Comparison of ENCODE assay signal across 17 mouse cellular contexts in genomic region chr5:137856870-137857269, GRCm38 (mm10). TPM values are rescaled to one million over a fixed set of nuclear protein-coding genes. Genes with fewer than 3 reads are reported as not detected.
DNase-seq lines count a peak whose midpoint lies in the region; ATAC-seq and TF ChIP-seq lines count a peak whose summit lies in the region.
"Not testable (repeated sequence)": the region's sequence is repeated elsewhere in the genome, so short reads cannot be mapped to it uniquely, and the experiment has no call there.
"Had no signal": no experiment of that assay in that cellular context is flagged by ENCODE, and none has a peak within 500 bp of the region (broad histone marks: within the 10 kb centered on the region; RNA-seq: fewer than 3 reads in every experiment).

No protein-coding gene starts in this region.

- 34% methylated on average over 5 of the region's 5 CpGs for WGBS in liver, embryonic 15.5 days (ENCODE audit: insufficient replicate concordance)

- POLR2A ChIA-PET in Patski (lab: Charles Lee), result not testable (repeated sequence)

- in situ Hi-C loops in Patski (cut with MboI; ENCODE audit: low pct_unique_long_range_greater_than_20kb), result not testable (repeated sequence)

- not testable (repeated sequence) for H3K27ac ChIP-seq in bone marrow macrophage, adult 2 months (ENCODE audit: insufficient read depth, low read depth, low read length); liver, embryonic 15.5 days (replicated peaks)

- peaks cover 29% of the 10 kb centered on the region for H3K4me1 ChIP-seq in bone marrow macrophage, adult 2 months (ENCODE audit: control insufficient read depth, insufficient read depth, low read length)
- H3K4me1 ChIP-seq in liver, embryonic 15.5 days (replicated peaks), result not testable (repeated sequence)

- ATAC-seq in Patski, result peak; percentile 60
- not testable (repeated sequence) for ATAC-seq in liver, embryonic 15.5 days (ENCODE audit: insufficient read depth)
- ATAC-seq in megakaryocyte, adult 5-6 weeks (ENCODE audit: poor library complexity, severe bottlenecking), result peak; percentile 54

- TF ChIP-seq POLR2A in bone marrow macrophage, adult 2 months (IDR thresholded peaks at IDR 0.05; ENCODE audit: borderline replicate concordance, low read depth, low read length), result not testable (repeated sequence)

- CTCF ChIA-PET in Patski (lab: Charles Lee), result not testable (repeated sequence)

- H3K36me3 ChIP-seq in liver, embryonic 15.5 days (replicated peaks), result not testable (repeated sequence)

- H3K9me3 ChIP-seq in liver, embryonic 15.5 days (replicated peaks), result not testable (repeated sequence)

- H3K4me3 ChIP-seq in bone marrow macrophage, adult 2 months (ENCODE audit: insufficient read depth, low read length), result peak overlapping the region; percentile 19
- H3K4me3 ChIP-seq in liver, embryonic 15.5 days (replicated peaks), result peak overlapping the region; percentile 14; the same call in 1 of the 2 replicates

- not testable (repeated sequence) for H3K4me2 ChIP-seq in liver, embryonic 15.5 days

- TF ChIP-seq CTCF in Patski (IDR thresholded peaks at IDR 0.05); bone marrow macrophage, adult 2 months (IDR thresholded peaks at IDR 0.05; ENCODE audit: low read depth, low read length): not testable (repeated sequence)

- peak; percentile 49 for DNase-seq in 416B (ENCODE audit: low read depth)
- DNase-seq in Patski (ENCODE audit: low read depth, low spot score), result peak; percentile 6
- DNase-seq in induced T-regulatory cell, adult 2 months (ENCODE audit: low read depth), result peak; percentile 35
- DNase-seq in spleen, postnatal 36 days (ENCODE audit: low spot score in 2 of 2), result peak; percentile 46 to 48

- H3K9ac ChIP-seq in liver, embryonic 15.5 days, result not testable (repeated sequence)

- H3K27me3 ChIP-seq in Patski; liver, embryonic 15.5 days: not testable (repeated sequence)

RNA-seq across cellular contexts. Expression of gene Pilrb1, which starts 1.0 kb away (rescaled TPM):
- polyA plus RNA-seq in Patski (2021), result not detected
- polyA plus RNA-seq in bone marrow macrophage, adult 2 months (2012; ENCODE audit: insufficient read depth, insufficient read length, missing spikeins), result 15.2 and 19.7 TPM in 2 replicates
- 4.9 and 5.7 TPM in 2 replicates for polyA plus RNA-seq in liver, embryonic 15.5 days (2015; fragmentation: Nextera tagmentation; extraction: Ambion mirVana)
- 94.9 and 109 TPM in 2 replicates for total RNA-seq in megakaryocyte, adult 5-6 weeks (2015)
- total RNA-seq in megakaryocyte, adult 5-6 weeks (2017), result 82.8 and 86.5 TPM in 2 replicates
- total RNA-seq: left cerebral cortex, postnatal 10 days had no signal
- polyA plus RNA-seq: embryonic facial prominence, embryonic 11.5 days; forebrain, embryonic 13.5 days; hindbrain, embryonic 11.5 days; hindbrain, embryonic 16.5 days; limb, embryonic 10.5 days; midbrain, embryonic 10.5 days; midbrain, embryonic 15.5 days; neural tube, embryonic 11.5 days; testis, adult 2 months had no signal

RNA-seq across cellular contexts. Expression of gene Pilrb2, which starts 14.7 kb away (rescaled TPM):
- not detected for polyA plus RNA-seq in Patski (2021)
- 37.4 and 42.3 TPM in 2 replicates for polyA plus RNA-seq in bone marrow macrophage, adult 2 months (2012; ENCODE audit: insufficient read depth, insufficient read length, missing spikeins)
- 5.2 and 6.4 TPM in 2 replicates for polyA plus RNA-seq in liver, embryonic 15.5 days (2015; fragmentation: Nextera tagmentation; extraction: Ambion mirVana)
- total RNA-seq in megakaryocyte, adult 5-6 weeks (2015), result 106 and 132 TPM in 2 replicates
- total RNA-seq in megakaryocyte, adult 5-6 weeks (2017), result 62.6 and 73.1 TPM in 2 replicates
- total RNA-seq: left cerebral cortex, postnatal 10 days had no signal
- polyA plus RNA-seq: embryonic facial prominence, embryonic 11.5 days; forebrain, embryonic 13.5 days; hindbrain, embryonic 11.5 days; hindbrain, embryonic 16.5 days; limb, embryonic 10.5 days; midbrain, embryonic 10.5 days; midbrain, embryonic 15.5 days; neural tube, embryonic 11.5 days; testis, adult 2 months had no signal

RNA-seq across cellular contexts. Expression of gene Pilra, which starts 20.8 kb away (rescaled TPM):
- 0.05 TPM for polyA plus RNA-seq in Patski (2021)
- polyA plus RNA-seq in bone marrow macrophage, adult 2 months (2012; ENCODE audit: insufficient read depth, insufficient read length, missing spikeins), result 15.5 and 16.8 TPM in 2 replicates
- 4.0 and 4.7 TPM in 2 replicates for polyA plus RNA-seq in liver, embryonic 15.5 days (2015; fragmentation: Nextera tagmentation; extraction: Ambion mirVana)
- 65.2 and 103 TPM in 2 replicates for total RNA-seq in megakaryocyte, adult 5-6 weeks (2015)
- 95.8 and 100 TPM in 2 replicates for total RNA-seq in megakaryocyte, adult 5-6 weeks (2017)
- polyA plus RNA-seq: midbrain, embryonic 15.5 days had no signal
